Mouse (Mus musculus): ENCODE data around the gene Dmkn.
"Not testable (repeated sequence)": the region's sequence is repeated elsewhere in the genome, so short reads cannot be mapped to it uniquely, and the experiment has no call there.

Gene Dmkn

GRCm38 (mm10) chr7:30812291-30812807 lies 48.8 kb downstream of the Dmkn start:
- no peak for DNase-seq (ENCODE audit: low spot score in 2 of 2)

GRCm38 (mm10) chr7:30820131-30820530 lies 56.6 kb downstream of the Dmkn start:
- no peak for DNase-seq (ENCODE audit: low spot score in 2 of 2)

GRCm38 (mm10) chr7:30820854-30821445 lies 57.4 kb downstream of the Dmkn start:
- no peak for DNase-seq (ENCODE audit: low spot score in 2 of 2)

DNA sequence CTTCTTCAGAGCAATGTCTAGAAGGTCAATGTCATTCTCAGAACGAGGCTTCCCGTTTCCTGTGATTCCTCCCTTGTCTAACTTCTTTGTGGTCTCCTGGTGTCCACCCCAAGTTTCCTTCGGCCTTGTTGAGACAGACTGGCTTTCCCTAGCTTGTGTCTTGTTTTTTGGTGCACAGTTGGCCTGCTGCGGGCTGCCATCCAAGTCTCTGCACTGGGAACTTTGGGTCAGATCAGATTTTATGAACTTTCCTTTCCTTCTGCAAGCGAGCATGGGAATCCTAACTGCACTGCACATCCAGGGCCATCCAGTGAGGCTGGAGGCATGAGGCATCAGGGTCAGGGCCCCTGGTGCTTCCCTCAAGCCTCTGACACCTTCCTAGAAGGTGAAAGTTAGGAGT lies 58.0 kb downstream of the Dmkn start:
- DNase-seq (ENCODE audit: low spot score in 2 of 2), result no peak

DNA sequence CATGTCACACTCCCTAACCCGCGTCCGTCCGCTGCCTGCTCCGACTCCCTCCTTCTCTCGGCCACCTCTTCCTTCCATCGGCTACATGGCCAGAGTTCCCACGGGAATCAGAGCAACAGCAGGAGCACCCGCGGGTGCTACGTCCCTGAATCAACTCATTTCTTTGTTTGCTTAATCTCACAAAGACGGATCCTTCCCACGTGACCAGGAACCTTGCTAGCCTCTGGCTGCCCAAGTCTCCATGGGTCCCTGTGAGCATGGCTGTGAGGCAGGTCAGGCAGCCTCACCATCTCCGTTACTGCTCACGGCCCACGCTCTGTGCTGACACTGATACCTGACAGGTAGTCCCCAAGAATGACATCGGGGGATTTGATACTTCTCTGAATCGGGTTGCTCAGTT lies 60.1 kb downstream of the Dmkn start, which contains the start of gene Ffar2:
TSS of gene Ffar2 (minus strand) at position 101 of the 400 bp plus-strand sequence.
- no peak for DNase-seq (ENCODE audit: low spot score in 2 of 2)

DNA sequence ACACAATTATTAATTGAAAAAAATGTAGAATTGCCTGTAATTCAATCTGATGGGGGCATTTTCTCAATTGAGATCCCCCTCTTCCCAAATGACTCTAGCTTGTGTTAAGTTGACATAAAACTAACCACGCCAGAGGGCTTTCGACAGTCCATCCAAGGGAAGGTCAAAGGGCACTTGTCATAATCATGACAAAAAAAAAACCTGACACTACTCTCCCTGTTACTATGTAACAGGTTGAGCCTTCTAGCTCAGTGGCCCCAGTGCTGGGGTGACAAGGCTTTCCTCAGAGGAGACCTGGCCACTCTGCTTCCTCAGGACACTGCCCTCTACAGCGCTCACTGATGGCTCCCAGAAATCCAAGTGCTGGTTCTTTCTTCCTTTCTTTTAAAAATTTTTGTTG lies 60.8 kb downstream of the Dmkn start:
- no peak for DNase-seq (ENCODE audit: low spot score in 2 of 2)

- DNase-seq (ENCODE audit: low spot score in 2 of 2), result no peak
These were observed 63.1 kb downstream of the Dmkn start for GRCm38 (mm10) chr7:30826660-30827059.

DNA sequence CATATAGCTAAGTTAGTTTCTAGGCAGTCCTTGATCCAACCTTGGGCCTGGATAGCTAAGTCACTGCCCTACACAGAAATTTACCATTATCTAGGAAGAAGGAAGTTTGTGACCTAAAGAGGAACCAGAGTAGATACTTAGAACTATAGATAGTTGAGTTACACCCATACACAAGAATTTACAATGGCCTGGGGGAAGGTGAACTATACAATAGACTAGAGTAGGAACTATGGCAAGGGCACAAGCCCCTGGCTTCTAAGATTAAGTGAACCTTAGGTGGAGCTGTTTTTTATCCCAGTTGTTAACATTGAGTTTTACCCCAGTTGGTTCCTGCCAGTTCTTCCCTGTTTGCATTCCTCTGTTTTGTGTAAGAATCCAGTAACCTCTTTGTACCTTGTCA lies 65.3 kb downstream of the Dmkn start:
- DNase-seq (ENCODE audit: low spot score in 2 of 2), result not testable (repeated sequence)

DNA sequence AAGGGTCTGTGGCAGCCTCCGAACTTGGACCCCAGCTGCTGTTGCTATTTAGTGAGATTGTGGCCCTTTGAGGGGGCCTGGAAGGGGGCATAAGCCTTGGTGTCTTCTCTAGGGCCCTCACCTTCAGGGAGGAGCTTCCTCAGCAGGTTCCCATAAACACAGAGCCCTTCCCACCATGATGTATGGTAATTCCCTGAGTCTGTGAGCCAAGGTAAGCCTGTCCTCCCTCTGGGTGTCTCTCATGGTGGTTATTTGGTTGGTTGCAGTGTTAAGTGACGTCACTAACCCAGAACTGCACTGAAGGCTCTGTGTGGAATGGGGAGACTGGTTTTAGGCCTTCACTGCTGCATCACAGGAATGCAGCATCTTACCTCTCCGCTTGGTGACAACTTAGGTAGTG lies 65.9 kb downstream of the Dmkn start:
- DNase-seq (ENCODE audit: low spot score in 2 of 2), result no peak
